8 mouse cellular contexts compared by ENCODE assay signal in genomic region chr7:34233909-34234609, GRCm38 (mm10). TPM values are rescaled to one million over a fixed set of nuclear protein-coding genes. Genes with fewer than 3 reads are reported as not detected.
DNase-seq lines count a peak whose midpoint lies in the region; ATAC-seq and TF ChIP-seq lines count a peak whose summit lies in the region.

No protein-coding gene starts in this region.

- peaks cover 29% of the 10 kb centered on the region for H3K36me3 ChIP-seq in hindbrain, embryonic 13.5 days

- DNase-seq in Patski (ENCODE audit: low read depth, low spot score): peak; percentile 73
- DNase-seq in cerebellum, postnatal 14 days: peak; percentile 100
- DNase-seq in frontal cortex, postnatal 14 days (ENCODE audit: low spot score in 2 of 2): peak; percentile 99 to 100
- DNase-seq in layer of hippocampus, postnatal 25 days (ENCODE audit: extremely low spot score in 1 of 2, low spot score in 1 of 2): peak; percentile 98
- DNase-seq in lung, postnatal 25 days (ENCODE audit: low spot score): peak; percentile 98
- DNase-seq in retina, embryonic 14.5 days (ENCODE audit: low spot score): peak; percentile 95
- DNase-seq in thymus, postnatal 4 days: peak; percentile 99

- no peaks in the 10 kb centered on the region for H3K27me3 ChIP-seq in Patski
- H3K27me3 ChIP-seq in hindbrain, embryonic 13.5 days: no peaks in the 10 kb centered on the region

- no peak for TF ChIP-seq CTCF in Patski (IDR thresholded peaks at IDR 0.05)

- H3K9me3 ChIP-seq in hindbrain, embryonic 13.5 days: no peaks in the 10 kb centered on the region

- H3K4me2 ChIP-seq in hindbrain, embryonic 13.5 days: peak overlapping the region; percentile 62

- CTCF ChIA-PET in Patski (lab: Charles Lee): no interaction called here

- in situ Hi-C loops in Patski (cut with MboI; ENCODE audit: low pct_unique_long_range_greater_than_20kb): no loop called here

- peak; percentile 77 for ATAC-seq in Patski
- peak; percentile 96 for ATAC-seq in hindbrain, embryonic 13.5 days (ENCODE audit: low FRiP score)

- peaks cover 23% of the 10 kb centered on the region for H3K4me1 ChIP-seq in hindbrain, embryonic 13.5 days (replicated peaks)

- under 1% methylated on average over 46 of the region's 46 CpGs for WGBS in hindbrain, embryonic 13.5 days

- peak overlapping the region; percentile 72 for H3K9ac ChIP-seq in hindbrain, embryonic 13.5 days

- POLR2A ChIA-PET in Patski (lab: Charles Lee): no interaction called here

- peak overlapping the region; percentile 47 for H3K4me3 ChIP-seq in hindbrain, embryonic 13.5 days

- peak overlapping the region; percentile 91 for H3K27ac ChIP-seq in hindbrain, embryonic 13.5 days

RNA-seq across cellular contexts. Expression of gene Gpi1, which starts 3.9 kb away (rescaled TPM):
- polyA plus RNA-seq in Patski (2021): 845 TPM
- 216 TPM in 2 replicates for polyA plus RNA-seq in hindbrain, embryonic 13.5 days (2015; fragmentation: Nextera tagmentation; extraction: Ambion mirVana)
- 100 to 1,000 TPM; 725 to 726 TPM for total RNA-seq in layer of hippocampus, postnatal 25 days (2021)

RNA-seq across cellular contexts. Expression of gene Gm6096, which starts 16.8 kb away (rescaled TPM):
- 0.24 TPM for polyA plus RNA-seq in Patski (2021)
- polyA plus RNA-seq in hindbrain, embryonic 13.5 days (2015; fragmentation: Nextera tagmentation; extraction: Ambion mirVana): not detected in 2 replicates
- not detected for total RNA-seq in layer of hippocampus, postnatal 25 days (2021)

RNA-seq across cellular contexts. Expression of gene Pdcd2l, which starts 37.6 kb away (rescaled TPM):
- 26.6 TPM for polyA plus RNA-seq in Patski (2021)
- polyA plus RNA-seq in hindbrain, embryonic 13.5 days (2015; fragmentation: Nextera tagmentation; extraction: Ambion mirVana): 82.7 and 87.9 TPM in 2 replicates
- total RNA-seq in layer of hippocampus, postnatal 25 days (2021): 10 to 100 TPM; 23.9 to 24.0 TPM

Comparison
In these comparisons a context has a peak if more than half of its experiments do, and no peak if none do; other contexts are left out.
1. Peak in every context shown above with its lines: DNase-seq, ATAC-seq, H3K4me3 ChIP-seq and H3K27ac ChIP-seq.